Mouse (Mus musculus): ENCODE measurements at regions not wholly inside any gene's neighbourhood (a gene's known extent, or its start where the extent isn't known, plus 50 kb on each side); places are given as distances from the start of the nearest gene placed in this dataset.
A peak's percentile ranks its signal among the peaks of the same experiment; 100 is the strongest.

DNA sequence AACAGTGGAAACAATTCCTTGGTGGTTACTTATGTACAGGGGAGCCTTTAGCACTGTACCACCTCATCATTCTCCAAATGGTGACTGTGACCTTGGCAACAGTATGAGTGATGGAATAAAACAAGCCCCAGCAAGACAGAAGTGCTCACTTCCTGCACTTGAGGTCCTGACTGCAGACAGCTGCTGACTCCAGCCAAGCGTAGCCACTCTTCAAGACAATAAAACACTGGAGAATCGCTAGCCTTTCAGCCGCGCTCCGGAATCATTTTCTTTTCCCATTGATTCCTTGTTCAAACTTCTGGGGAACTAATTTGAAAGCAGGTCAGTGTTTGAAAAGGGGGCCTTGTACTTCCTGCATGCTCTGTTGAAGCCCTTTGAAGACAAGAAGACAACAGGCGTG is 344.2 kb downstream of the Rps15a start:
- H3K36me3 ChIP-seq (ENCODE audit: insufficient read depth, low read length), result no peaks in the 10 kb centered on the region
- no peak overlapping the region for H3K27ac ChIP-seq (ENCODE audit: low read depth, low read length)
- WGBS, result 38% methylated on average over 6 of the region's 6 CpGs
- no peak overlapping the region for H3K4me3 ChIP-seq (ENCODE audit: low read depth, low read length)
- no peaks in the 10 kb centered on the region for H3K27me3 ChIP-seq (ENCODE audit: insufficient read depth, low read length)
- TF ChIP-seq CTCF (IDR thresholded peaks at IDR 0.05), result no peak
- no peaks in the 10 kb centered on the region for H3K9me3 ChIP-seq (ENCODE audit: low read length)
- no peak for ATAC-seq (ENCODE audit: low FRiP score)
- H3K4me1 ChIP-seq (ENCODE audit: insufficient read depth, low read length), result no peaks in the 10 kb centered on the region
- H3K9ac ChIP-seq (replicated peaks; ENCODE audit: low read length, poor library complexity, severe bottlenecking), result no peak overlapping the region
- DNase-seq (ENCODE audit: low spot score), result no peak
- H3K4me2 ChIP-seq (ENCODE audit: low read depth, low read length, poor library complexity, severe bottlenecking), result no peak overlapping the region

DNA sequence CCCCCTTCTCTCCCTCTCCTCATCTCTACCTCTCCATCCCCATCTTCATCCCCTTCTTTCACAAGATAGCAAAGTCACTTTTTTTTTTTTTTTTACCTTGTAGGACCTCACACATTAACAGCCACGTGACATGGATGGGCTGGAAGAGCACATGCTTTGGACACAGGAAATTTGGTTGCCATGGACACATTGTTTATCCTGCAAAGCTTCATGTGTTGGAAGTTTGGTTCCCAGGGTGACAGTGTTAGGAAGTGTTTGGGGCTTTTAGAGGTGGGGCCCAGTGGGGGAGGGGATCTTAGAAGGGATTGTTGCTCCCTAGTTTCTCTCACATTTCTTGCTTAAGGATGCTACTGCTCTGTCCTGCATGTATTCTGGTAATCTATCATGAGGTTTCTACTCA is 356.5 kb downstream of the Rps15a start:
- Histone ChIP-seq H3K36me3 (ENCODE audit: insufficient read depth, low read length) (no peaks in the 10 kb centered on the region), H3K4me1 (ENCODE audit: insufficient read depth, low read length) (no peaks in the 10 kb centered on the region), H3K9ac (replicated peaks; ENCODE audit: low read length, poor library complexity, severe bottlenecking) (no peak overlapping the region), H3K27me3 (ENCODE audit: insufficient read depth, low read length) (no peaks in the 10 kb centered on the region), H3K4me3 (ENCODE audit: low read depth, low read length) (no peak overlapping the region), H3K4me2 (ENCODE audit: low read depth, low read length, poor library complexity, severe bottlenecking) (no peak overlapping the region), H3K27ac (ENCODE audit: low read depth, low read length) (no peak overlapping the region), H3K9me3 (ENCODE audit: low read length) (no peaks in the 10 kb centered on the region)
- DNase-seq (ENCODE audit: low spot score) (no peak), ATAC-seq (ENCODE audit: low FRiP score) (no peak)
- no peak for TF ChIP-seq CTCF (IDR thresholded peaks at IDR 0.05)
- WGBS, result 20% methylated on average over 1 of the region's 1 CpGs

GRCm38 (mm10) chr7:117757033-117757432 is 359.0 kb downstream of the Rps15a start:
- no peaks in the 10 kb centered on the region for H3K9me3 ChIP-seq (ENCODE audit: low read length)
- no peak overlapping the region for H3K9ac ChIP-seq (replicated peaks; ENCODE audit: low read length, poor library complexity, severe bottlenecking)
- H3K36me3 ChIP-seq (ENCODE audit: insufficient read depth, low read length), result no peaks in the 10 kb centered on the region
- no peak for TF ChIP-seq CTCF (IDR thresholded peaks at IDR 0.05)
- no peaks in the 10 kb centered on the region for H3K27me3 ChIP-seq (ENCODE audit: insufficient read depth, low read length)
- H3K4me2 ChIP-seq (ENCODE audit: low read depth, low read length, poor library complexity, severe bottlenecking), result no peak overlapping the region
- no peak overlapping the region for H3K27ac ChIP-seq (ENCODE audit: low read depth, low read length)
- H3K4me1 ChIP-seq (ENCODE audit: insufficient read depth, low read length), result no peaks in the 10 kb centered on the region
- no peak for ATAC-seq (ENCODE audit: low FRiP score)
- no peak overlapping the region for H3K4me3 ChIP-seq (ENCODE audit: low read depth, low read length)
- DNase-seq (ENCODE audit: low spot score), result no peak
- WGBS, result 62% methylated on average over 4 of the region's 4 CpGs

- no peak for TF ChIP-seq CTCF (IDR thresholded peaks at IDR 0.05)
- 82% methylated on average over 5 of the region's 5 CpGs for WGBS
- DNase-seq (ENCODE audit: low spot score), result no peak
- Histone ChIP-seq H3K9me3 (ENCODE audit: low read length) (no peaks in the 10 kb centered on the region), H3K27me3 (ENCODE audit: insufficient read depth, low read length) (no peaks in the 10 kb centered on the region), H3K9ac (replicated peaks; ENCODE audit: low read length, poor library complexity, severe bottlenecking) (no peak overlapping the region), H3K27ac (ENCODE audit: low read depth, low read length) (no peak overlapping the region), H3K36me3 (ENCODE audit: insufficient read depth, low read length) (no peaks in the 10 kb centered on the region), H3K4me3 (ENCODE audit: low read depth, low read length) (no peak overlapping the region), H3K4me2 (ENCODE audit: low read depth, low read length, poor library complexity, severe bottlenecking) (no peak overlapping the region), H3K4me1 (ENCODE audit: insufficient read depth, low read length) (no peaks in the 10 kb centered on the region)
- ATAC-seq (ENCODE audit: low FRiP score), result no peak
Observed at GRCm38 (mm10) chr7:117755830-117756229, 360.2 kb downstream of the Rps15a start.

GRCm38 (mm10) chr7:117753296-117753695 is 362.7 kb downstream of the Rps15a start:
- ATAC-seq (ENCODE audit: low FRiP score) (no peak), DNase-seq (ENCODE audit: low spot score) (peak; percentile 73)

GRCm38 (mm10) chr7:117752302-117753185 is 363.4 kb downstream of the Rps15a start:
- ATAC-seq (ENCODE audit: low FRiP score) (no peak), DNase-seq (ENCODE audit: low spot score) (no peak)
- no peaks in the 10 kb centered on the region for H3K4me1 ChIP-seq (ENCODE audit: insufficient read depth, low read length)
- H3K27me3 ChIP-seq (ENCODE audit: insufficient read depth, low read length), result no peaks in the 10 kb centered on the region
- no peak overlapping the region for H3K27ac ChIP-seq (ENCODE audit: low read depth, low read length)
- no peak overlapping the region for H3K9ac ChIP-seq (replicated peaks; ENCODE audit: low read length, poor library complexity, severe bottlenecking)
- no peak for TF ChIP-seq CTCF (IDR thresholded peaks at IDR 0.05)
- 68% methylated on average over 12 of the region's 12 CpGs for whole genome bisulfite sequencing
- no peak overlapping the region for H3K4me2 ChIP-seq (ENCODE audit: low read depth, low read length, poor library complexity, severe bottlenecking)
- H3K9me3 ChIP-seq (ENCODE audit: low read length), result no peaks in the 10 kb centered on the region
- H3K36me3 ChIP-seq (ENCODE audit: insufficient read depth, low read length), result no peaks in the 10 kb centered on the region
- no peak overlapping the region for H3K4me3 ChIP-seq (ENCODE audit: low read depth, low read length)

More at GRCm38 (mm10) chr7:117753296-117753695, 362.7 kb downstream of the Rps15a start:
- Histone ChIP-seq H3K4me3 (ENCODE audit: low read depth, low read length) (no peak overlapping the region), H3K9ac (replicated peaks; ENCODE audit: low read length, poor library complexity, severe bottlenecking) (no peak overlapping the region), H3K4me2 (ENCODE audit: low read depth, low read length, poor library complexity, severe bottlenecking) (no peak overlapping the region), H3K36me3 (ENCODE audit: insufficient read depth, low read length) (no peaks in the 10 kb centered on the region), H3K27me3 (ENCODE audit: insufficient read depth, low read length) (no peaks in the 10 kb centered on the region), H3K9me3 (ENCODE audit: low read length) (no peaks in the 10 kb centered on the region), H3K4me1 (ENCODE audit: insufficient read depth, low read length) (no peaks in the 10 kb centered on the region), H3K27ac (ENCODE audit: low read depth, low read length) (no peak overlapping the region)
- WGBS, result 63% methylated on average over 5 of the region's 5 CpGs
- TF ChIP-seq CTCF (IDR thresholded peaks at IDR 0.05), result no peak
